Mouse (Mus musculus) spleen, postnatal 10 days (tissue): ENCODE data around the gene Gm14744.
"Not testable (repeated sequence)": the region's sequence is repeated elsewhere in the genome, so short reads cannot be mapped to it uniquely, and the experiment has no call there.

Experiments used
- DNase-seq, 2 experiments: peaks; one replicate each; pipeline ENCODE4 v3.0.0; 2021 to 2022; ENCODE audit warnings: low spot score in 2 of 2

The Gm14744 gene

DNA sequence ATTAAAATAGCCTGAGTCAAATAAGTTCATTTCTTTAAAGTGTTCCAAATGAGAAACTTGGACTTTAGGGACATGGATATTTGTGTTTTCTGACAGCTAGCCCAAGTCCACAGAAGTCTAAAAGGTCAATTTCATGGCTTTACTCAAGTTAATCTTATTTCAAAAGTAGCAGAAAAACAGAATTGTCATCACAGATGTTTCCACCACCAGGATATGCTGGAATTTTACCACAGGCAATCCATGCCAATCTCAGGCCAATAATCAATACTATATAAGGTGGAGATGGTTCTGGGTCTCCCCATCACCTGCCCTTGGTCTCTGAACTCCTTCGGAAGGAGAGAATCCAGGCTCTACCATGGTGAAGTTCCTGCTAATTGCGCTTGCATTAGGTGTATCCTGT lies at the start of gene Gm14744:
TSS of gene Gm14744 (plus strand) at position 301 of the 400 bp plus-strand sequence.
- not testable (repeated sequence) for DNase-seq

DNA sequence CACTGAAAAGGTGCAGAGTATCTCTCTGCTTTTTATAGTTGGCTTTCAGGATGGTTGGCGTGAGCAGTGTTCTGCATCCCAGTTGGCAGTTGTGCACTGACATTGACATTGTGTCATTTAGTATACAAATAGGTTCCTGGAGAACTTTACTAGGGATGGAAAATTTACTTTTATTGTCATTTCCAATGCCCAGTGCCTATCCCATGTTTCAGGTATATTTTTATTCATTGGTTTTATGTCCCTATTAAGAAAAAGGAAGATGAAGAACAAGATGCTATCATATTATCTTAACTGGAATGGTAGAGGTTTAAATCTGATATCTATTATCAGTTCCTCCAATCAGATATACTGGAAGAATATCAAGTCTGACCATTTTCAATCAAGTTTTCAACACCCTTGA lies 11.0 kb upstream of the Gm14744 start, which contains the start of gene Pbsn:
TSS of gene Pbsn (minus strand) at position 101 of the 400 bp plus-strand sequence.
- no peak for DNase-seq

DNA sequence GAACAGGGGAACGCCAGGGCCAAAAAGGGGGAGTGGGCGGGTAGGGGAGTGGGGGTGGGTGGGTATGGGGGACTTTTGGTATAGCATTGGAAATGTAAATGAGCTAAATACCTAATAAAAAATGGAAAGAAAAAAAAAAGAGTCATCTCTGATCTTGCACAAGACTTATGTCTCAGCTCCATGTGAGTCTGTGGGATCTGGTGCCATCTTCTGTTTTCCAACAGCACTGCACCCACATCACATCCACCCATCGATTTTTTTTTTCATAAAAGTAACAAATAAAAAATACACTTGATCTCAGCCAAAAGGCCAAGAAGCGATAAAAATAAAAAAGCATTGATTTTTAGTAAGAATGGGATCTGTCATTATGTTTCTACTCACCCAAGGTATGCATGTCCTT lies 15.5 kb downstream of the Gm14744 start:
- not testable (repeated sequence) for DNase-seq
